Mouse (Mus musculus) liver, embryonic 15.5 days (tissue): ENCODE results near the gene Ankrd34c. TPM values are rescaled to one million over a fixed set of nuclear protein-coding genes. Genes with fewer than 3 reads are reported as not detected.
A peak's percentile ranks its signal among the peaks of the same experiment; 100 is the strongest.

Experiments used
- ATAC-seq: fragments of 200-750 bp; cut with Nextera tagmentation; 2 replicates; pipeline ENCODE4 v1.8.0; 2017; ENCODE audit warnings: moderate number of reproducible peaks, mild to moderate bottlenecking, moderate library complexity; ENCODE audit not compliant: insufficient read depth
- H3K27ac ChIP-seq: fragments of 300-500 bp; sonication (generic); replicated peaks from 2 replicates; pipeline ENCODE4 v1.5.1; 2015; ENCODE audit warnings: mild to moderate bottlenecking, inconsistent platforms
- H3K27me3 ChIP-seq: fragments of 300-500 bp; sonication (generic); 2 replicates; pipeline ENCODE4 v1.6.1; 2015; ENCODE audit warnings: mild to moderate bottlenecking, inconsistent platforms
- H3K36me3 ChIP-seq: fragments of 300-500 bp; sonication (generic); replicated peaks from 2 replicates; pipeline ENCODE4 v1.6.1; 2015; ENCODE audit warnings: moderate library complexity, mild to moderate bottlenecking, inconsistent platforms
- H3K4me1 ChIP-seq: fragments of 300-500 bp; sonication (generic); replicated peaks from 2 replicates; pipeline ENCODE4 v1.6.1; 2015; ENCODE audit warnings: inconsistent platforms
- H3K4me2 ChIP-seq: fragments of 300-500 bp; sonication (generic); 2 replicates; pipeline ENCODE4 v1.6.1; 2015; ENCODE audit warnings: moderate library complexity, mild to moderate bottlenecking, inconsistent platforms
- H3K4me3 ChIP-seq: fragments of 300-500 bp; sonication (generic); replicated peaks from 2 replicates; pipeline ENCODE4 v1.5.1; 2015; ENCODE audit warnings: mild to moderate bottlenecking, inconsistent platforms
- H3K9ac ChIP-seq: fragments of 300-500 bp; sonication (generic); 2 replicates; pipeline ENCODE4 v1.6.1; 2015; ENCODE audit warnings: moderate library complexity, mild to moderate bottlenecking, inconsistent platforms
- H3K9me3 ChIP-seq: fragments of 300-500 bp; sonication (generic); replicated peaks from 2 replicates; pipeline ENCODE4 v1.6.1; 2016; ENCODE audit warnings: inconsistent platforms
- WGBS: fragments of 180-500 bp; shearing (Covaris S2); methylation state at CpG from one replicate; pipeline ENCODE4 v1.1.7; 2015; ENCODE audit warnings: mixed read lengths; ENCODE audit not compliant: insufficient replicate concordance; 5-methylcytosine and 5-hydroxymethylcytosine counted together
- polyA plus RNA-seq: library from polyadenylated mRNA; unstranded; fragments of >200 nt; fragmentation: Nextera tagmentation; extraction: Ambion mirVana; gene quantifications from 2 replicates; pipeline ENCODE4 v1.2.1, GENCODE M21; 2015

Gene Ankrd34c
- polyA plus RNA-seq, 1 experiment from 2014 or later, result not detected

- 17% methylated on average over 4 of the region's 4 CpGs for WGBS
- Histone ChIP-seq H3K9ac (no peak overlapping the region), H3K4me3 (no peak overlapping the region)
These were observed 31.4 kb downstream of the Ankrd34c start for GRCm38 (mm10) chr9:89706906-89707305.

GRCm38 (mm10) chr9:89705197-89705533 lies 33.1 kb downstream of the Ankrd34c start:
- Histone ChIP-seq H3K36me3 (peaks cover 7% of the 10 kb centered on the region), H3K27ac (no peak overlapping the region), H3K4me1 (peaks cover 19% of the 10 kb centered on the region), H3K27me3 (no peaks in the 10 kb centered on the region), H3K9ac (peak overlapping the region; percentile 50), H3K4me3 (peak overlapping the region; percentile 67), H3K9me3 (no peaks in the 10 kb centered on the region), H3K4me2 (peak overlapping the region; percentile 87)
- peak; percentile 28 for ATAC-seq
- 11% methylated on average over 10 of the region's 10 CpGs for WGBS

More at GRCm38 (mm10) chr9:89706906-89707305, 31.4 kb downstream of the Ankrd34c start:
- Histone ChIP-seq H3K27me3 (no peaks in the 10 kb centered on the region), H3K4me1 (peaks cover 19% of the 10 kb centered on the region), H3K27ac (no peak overlapping the region), H3K36me3 (no peaks in the 10 kb centered on the region; the same call in 1 of the 2 replicates), H3K4me2 (no peak overlapping the region), H3K9me3 (no peaks in the 10 kb centered on the region)
- ATAC-seq, result no peak

GRCm38 (mm10) chr9:89704265-89705196 lies 33.7 kb downstream of the Ankrd34c start, which contains the start of gene Tmed3:
Gene Tmed3 (minus strand): TSS chr9:89705068.
- Histone ChIP-seq H3K27ac (peak within 1 kb of the TSS; percentile 79), H3K27me3 (no peaks in the 10 kb centered on the region), H3K9ac (peak within 1 kb of the TSS; percentile 66), H3K9me3 (no peaks in the 10 kb centered on the region), H3K4me1 (peaks cover 24% of the 10 kb centered on the region), H3K4me2 (peak within 1 kb of the TSS; percentile 87), H3K4me3 (peak within 1 kb of the TSS; percentile 67), H3K36me3 (peaks cover 13% of the 10 kb centered on the region)
- ATAC-seq, result peak; percentile 97
- WGBS, result 2% methylated on average over 52 of the region's 52 CpGs

- Histone ChIP-seq H3K4me2 (no peak overlapping the region), H3K36me3 (peaks cover 16% of the 10 kb centered on the region), H3K9me3 (no peaks in the 10 kb centered on the region), H3K4me1 (peaks cover 21% of the 10 kb centered on the region), H3K4me3 (no peak overlapping the region), H3K27ac (no peak overlapping the region; the same call in 1 of the 2 replicates), H3K9ac (no peak overlapping the region), H3K27me3 (no peaks in the 10 kb centered on the region)
- WGBS, result 72% methylated on average over 2 of the region's 2 CpGs
- no peak for ATAC-seq
These were observed 37.3 kb downstream of the Ankrd34c start for GRCm38 (mm10) chr9:89700910-89701457.

GRCm38 (mm10) chr9:89695143-89695542 lies 43.1 kb downstream of the Ankrd34c start:
- 76% methylated on average over 1 of the region's 1 CpGs for WGBS
- no peak for ATAC-seq
- H3K36me3 ChIP-seq, result peaks cover 9% of the 10 kb centered on the region

GRCm38 (mm10) chr9:89693670-89694069 lies 44.6 kb downstream of the Ankrd34c start:
- Histone ChIP-seq H3K9me3 (no peaks in the 10 kb centered on the region), H3K27me3 (no peaks in the 10 kb centered on the region), H3K9ac (no peak overlapping the region), H3K4me3 (no peak overlapping the region), H3K27ac (no peak overlapping the region), H3K36me3 (no peaks in the 10 kb centered on the region; the same call in 1 of the 2 replicates), H3K4me1 (no peaks in the 10 kb centered on the region), H3K4me2 (no peak overlapping the region)
- WGBS, result 73% methylated on average over 2 of the region's 2 CpGs
- no peak for ATAC-seq

More at GRCm38 (mm10) chr9:89695143-89695542, 43.1 kb downstream of the Ankrd34c start:
- Histone ChIP-seq H3K4me2 (no peak overlapping the region), H3K4me1 (peaks cover 6% of the 10 kb centered on the region; the same call in 1 of the 2 replicates), H3K27me3 (no peaks in the 10 kb centered on the region), H3K9ac (no peak overlapping the region), H3K4me3 (no peak overlapping the region), H3K27ac (no peak overlapping the region), H3K9me3 (no peaks in the 10 kb centered on the region)

- Histone ChIP-seq H3K36me3 (no peaks in the 10 kb centered on the region), H3K27ac (no peak overlapping the region), H3K27me3 (no peaks in the 10 kb centered on the region), H3K9ac (no peak overlapping the region), H3K4me1 (no peaks in the 10 kb centered on the region), H3K4me2 (no peak overlapping the region), H3K4me3 (no peak overlapping the region), H3K9me3 (no peaks in the 10 kb centered on the region)
- WGBS, result 39% methylated on average over 1 of the region's 1 CpGs
- ATAC-seq, result no peak
These were observed 49.1 kb downstream of the Ankrd34c start for GRCm38 (mm10) chr9:89689179-89689578.

GRCm38 (mm10) chr9:89687503-89688226 lies 50.6 kb downstream of the Ankrd34c start:
- no peak overlapping the region for H3K4me2 ChIP-seq
- H3K4me1 ChIP-seq, result no peaks in the 10 kb centered on the region
- no peak overlapping the region for H3K4me3 ChIP-seq
- ATAC-seq, result no peak
- H3K36me3 ChIP-seq, result no peaks in the 10 kb centered on the region
- H3K27ac ChIP-seq, result no peak overlapping the region
- H3K9ac ChIP-seq, result no peak overlapping the region
- WGBS, result 49% methylated on average over 10 of the region's 10 CpGs
- H3K27me3 ChIP-seq, result no peaks in the 10 kb centered on the region
- H3K9me3 ChIP-seq, result no peaks in the 10 kb centered on the region

- no peak for ATAC-seq
- Histone ChIP-seq H3K4me3 (no peak overlapping the region), H3K9me3 (no peaks in the 10 kb centered on the region), H3K4me2 (no peak overlapping the region), H3K27me3 (no peaks in the 10 kb centered on the region), H3K4me1 (no peaks in the 10 kb centered on the region), H3K9ac (no peak overlapping the region), H3K27ac (no peak overlapping the region), H3K36me3 (no peaks in the 10 kb centered on the region)
- 42% methylated on average over 2 of the region's 2 CpGs for WGBS
These were observed 52.0 kb downstream of the Ankrd34c start for GRCm38 (mm10) chr9:89686262-89686661.

- Histone ChIP-seq H3K36me3 (no peaks in the 10 kb centered on the region), H3K4me1 (no peaks in the 10 kb centered on the region), H3K4me2 (no peak overlapping the region), H3K9ac (no peak overlapping the region), H3K4me3 (no peak overlapping the region), H3K27ac (no peak overlapping the region), H3K9me3 (no peaks in the 10 kb centered on the region), H3K27me3 (no peaks in the 10 kb centered on the region)
- 45% methylated on average over 1 of the region's 1 CpGs for WGBS
- ATAC-seq, result no peak
These were observed 59.3 kb downstream of the Ankrd34c start for GRCm38 (mm10) chr9:89678974-89679373.
